Mouse (Mus musculus) layer of hippocampus, adult 6 months (tissue): ENCODE results near the gene Hif3a. TPM values are rescaled to one million over a fixed set of nuclear protein-coding genes. Genes with fewer than 3 reads are reported as not detected.

Source experiments
- long read RNA-seq, 2 experiments: library from polyadenylated mRNA; unstranded; transcript quantifications; one replicate each; pipeline ENCODE4 v2.0.0; 2019 to 2020
- polyA plus RNA-seq: library from polyadenylated mRNA; unstranded; fragments of <200 nt; fragmentation: Nextera tagmentation; gene quantifications from 2 replicates; pipeline ENCODE4 v1.2.3, GENCODE M21; 2021

The Hif3a gene
- polyA plus RNA-seq, result 0.30 and 0.78 TPM in 2 replicates
- long read RNA-seq, experiment 1, partial matches to known transcripts, result 0 of 1 reads
- long read RNA-seq, experiment 1, other reads (novel, unspliced or antisense), result 1 of 1 reads
- long read RNA-seq, experiment 2, full-length matches to known transcripts, result 1 of 4 reads
- long read RNA-seq, experiment 2, partial matches to known transcripts, result 0 of 4 reads
- long read RNA-seq, experiment 2, other reads (novel, unspliced or antisense), result 3 of 4 reads

DNA sequence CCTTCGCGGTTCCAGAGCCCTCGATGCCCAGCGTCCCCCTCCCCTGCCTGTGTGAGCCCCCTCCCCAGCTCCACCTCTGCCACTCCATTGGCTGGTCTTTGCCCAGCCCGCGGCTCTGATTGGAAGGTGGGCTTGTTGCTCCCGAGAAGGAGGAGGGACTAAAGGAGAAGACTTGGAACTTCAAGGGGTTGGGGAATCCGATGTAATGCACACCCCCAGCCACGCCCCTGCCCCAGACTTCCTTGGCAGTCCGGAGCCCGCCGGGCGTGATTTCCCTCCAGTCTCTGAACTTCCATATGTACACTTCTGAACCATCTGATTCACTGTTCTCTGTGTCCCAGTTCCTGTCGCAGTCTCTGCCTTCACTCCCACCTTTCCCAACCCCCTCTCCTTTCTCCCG lies at the start of gene Hif3a:
Hif3a (minus strand) TSS at position 39 of the 400 bp plus-strand sequence.

DNA sequence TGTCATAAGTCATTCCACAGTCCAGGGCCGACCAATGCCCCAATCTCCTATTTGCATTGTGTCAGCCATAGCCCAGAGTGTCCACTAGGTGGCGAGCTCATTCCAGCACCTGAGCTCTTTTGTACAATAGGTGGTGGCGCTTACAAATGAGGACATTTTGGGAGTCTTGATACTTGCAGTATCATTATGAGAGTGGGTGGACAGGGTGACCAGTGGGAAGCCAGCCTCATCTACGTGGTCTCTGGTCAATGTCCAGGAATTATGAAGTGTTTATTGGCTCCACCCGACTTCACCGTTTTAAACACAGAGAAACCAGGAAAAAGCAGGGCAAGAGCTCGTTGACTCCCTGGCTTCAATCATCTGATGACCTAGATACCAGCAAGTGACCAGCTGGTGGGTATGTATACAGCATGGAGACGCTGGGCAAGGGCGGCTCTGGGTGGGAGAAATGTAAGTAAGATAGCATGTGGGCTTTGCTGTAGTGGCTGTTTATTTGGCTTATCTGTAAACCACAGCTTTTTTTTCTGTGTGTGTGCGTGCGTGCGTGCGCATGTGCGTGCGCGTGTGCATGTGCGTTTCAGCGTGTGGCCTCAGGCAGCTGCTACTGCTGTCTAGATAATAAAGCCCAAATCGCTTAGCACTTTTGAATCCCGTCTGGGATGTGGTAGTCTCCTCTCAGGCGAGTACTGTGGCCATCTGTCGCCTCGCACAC lies 11.8 kb upstream of the Hif3a start, which contains the start of gene Psg16:
Psg16 (plus strand) TSS at position 137 of the 712 bp plus-strand sequence.

DNA sequence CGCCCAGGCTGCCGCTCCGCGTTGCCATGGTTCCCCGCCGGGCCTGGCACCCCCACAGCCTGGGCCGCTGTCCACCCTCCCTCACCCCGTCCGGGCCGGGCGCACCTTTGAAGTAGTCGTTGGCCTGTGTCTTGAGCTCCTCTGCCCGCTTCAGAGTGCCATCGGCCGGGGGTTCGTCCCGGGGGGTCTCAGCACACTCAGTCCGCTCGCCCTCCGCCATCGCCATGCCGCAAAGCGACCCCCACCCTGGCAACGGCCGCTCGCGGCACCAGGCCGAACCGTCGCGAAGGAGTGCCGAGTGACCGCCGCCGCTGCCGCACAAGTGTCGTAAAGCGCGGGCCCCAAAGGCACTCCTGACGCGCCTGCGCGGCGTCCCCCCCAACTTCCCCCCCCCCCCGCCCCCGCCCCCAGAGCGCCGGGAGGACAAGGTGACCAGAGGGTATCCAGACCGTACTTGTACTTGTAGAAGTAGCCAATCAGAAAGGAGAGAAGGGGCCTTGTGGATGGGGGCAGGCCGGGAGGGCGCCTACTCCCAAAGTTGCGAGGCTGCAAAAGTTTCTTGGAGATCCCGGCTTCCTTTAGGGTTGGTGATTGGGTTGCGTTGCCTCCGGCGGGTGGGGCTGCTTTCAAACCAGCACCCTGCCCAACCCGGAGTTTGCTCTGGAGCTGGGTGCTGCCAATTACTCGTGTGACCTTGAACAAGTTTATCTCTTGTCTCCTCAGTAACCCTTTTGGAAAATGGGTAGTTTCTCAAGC lies 34.5 kb downstream of the Hif3a start, which contains the start of gene Ppp5c:
Ppp5c (minus strand) TSS at position 337 of the 756 bp plus-strand sequence.

GRCm38 (mm10) chr7:16992451-16992807 lies 69.8 kb downstream of the Hif3a start, which contains the start of gene Ccdc8:
Gene Ccdc8 (plus strand): TSS chr7:16992708.

GRCm38 (mm10) chr7:16982859-16983568 lies 79.2 kb downstream of the Hif3a start, which contains the start of gene Gm42372:
Gene Gm42372 (plus strand): TSS chr7:16983086.

Other genes starting within 250 kb of the Hif3a start
- gene Strn4, start 246.5 kb downstream of the Hif3a start, polyA plus RNA-seq, result 50.3 and 63.2 TPM in 2 replicates
- gene Fkrp, start 245.7 kb downstream of the Hif3a start, polyA plus RNA-seq, result 20.2 and 23.1 TPM in 2 replicates
- gene Prkd2, start 219.5 kb downstream of the Hif3a start, polyA plus RNA-seq, result 0.85 and 0.94 TPM in 2 replicates
- 9.3 and 10.3 TPM in 2 replicates for gene Dact3, start 187.1 kb downstream of the Hif3a start, polyA plus RNA-seq
- 4.5 and 5.7 TPM in 2 replicates for gene Gng8, start 170.6 kb downstream of the Hif3a start, polyA plus RNA-seq
- gene Ptgir, start 155.9 kb downstream of the Hif3a start, polyA plus RNA-seq, result 0.05 and 0.08 TPM in 2 replicates
- 493 and 510 TPM in 2 replicates for gene Calm3, start 138.3 kb downstream of the Hif3a start, polyA plus RNA-seq
- gene Pnmal2, start 117.7 kb downstream of the Hif3a start, polyA plus RNA-seq, result 112 and 113 TPM in 2 replicates
- gene Pnmal1, start 102.7 kb downstream of the Hif3a start, polyA plus RNA-seq, result 64.1 and 64.5 TPM in 2 replicates
- gene Gm42372, start 79.3 kb downstream of the Hif3a start, polyA plus RNA-seq, result 9.1 and 9.2 TPM in 2 replicates
- 0.35 and 0.38 TPM in 2 replicates for gene Ccdc8, start 69.7 kb downstream of the Hif3a start, polyA plus RNA-seq
- gene Ppp5c, start 34.5 kb downstream of the Hif3a start, polyA plus RNA-seq, result 126 and 137 TPM in 2 replicates
- 1.9 and 2.7 TPM in 2 replicates for gene Psg16, start 11.6 kb upstream of the Hif3a start, polyA plus RNA-seq
- not detected in 2 replicates for gene Ceacam3, start 87.9 kb upstream of the Hif3a start, polyA plus RNA-seq
- gene Psg29, start 141.1 kb upstream of the Hif3a start, polyA plus RNA-seq, result not detected in 2 replicates